ENCODE assay signal across 12 mouse cellular contexts in the genomic region with DNA sequence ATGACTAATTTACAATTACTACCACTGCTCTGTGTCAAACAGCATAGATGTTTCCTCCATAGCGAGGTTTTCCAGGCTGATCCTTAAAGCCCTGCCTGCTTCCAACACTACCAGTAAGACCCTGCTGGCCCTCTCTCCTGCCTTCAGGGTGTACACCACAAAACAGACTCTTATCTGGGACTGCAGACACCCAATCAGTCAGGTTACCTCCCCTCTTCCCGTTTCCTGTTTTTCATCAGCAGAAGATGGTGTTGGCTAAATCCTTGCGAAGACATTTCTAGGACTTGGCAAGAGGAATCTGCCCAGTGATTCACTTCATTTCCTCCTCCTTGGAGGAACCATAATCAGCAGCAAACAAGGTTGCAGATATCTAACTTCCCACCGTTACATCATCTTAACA.
DNase-seq lines count a peak whose midpoint lies in the region; ATAC-seq and TF ChIP-seq lines count a peak whose summit lies in the region.
"Had no signal": no experiment of that assay in that cellular context is flagged by ENCODE, and none has a peak within 500 bp of the region (broad histone marks: within the 10 kb centered on the region; RNA-seq: fewer than 3 reads in every experiment).

No protein-coding gene starts in this region.

- no peaks in the 10 kb centered on the region for H3K36me3 ChIP-seq in heart, embryonic 14.5 days (ENCODE audit: control insufficient read depth, insufficient read depth, low read length)
- no peaks in the 10 kb centered on the region for H3K36me3 ChIP-seq in liver, embryonic 11.5 days (ENCODE audit: control insufficient read depth, insufficient read depth, low read length)
- peaks cover 3% of the 10 kb centered on the region; the same call in 1 of the 2 replicates for H3K36me3 ChIP-seq in stomach, embryonic 14.5 days (ENCODE audit: control insufficient read depth, insufficient read depth, low read length)
- no peaks in the 10 kb centered on the region for H3K36me3 ChIP-seq in midbrain, embryonic 11.5 days (ENCODE audit: control insufficient read depth, insufficient read depth, low read length)
- H3K36me3 ChIP-seq: forebrain, embryonic 12.5 days; neural tube, embryonic 13.5 days had no signal

- no peak for TF ChIP-seq CTCF in left cerebral cortex, adult 2 months (IDR thresholded peaks at IDR 0.05)

- H3K9ac ChIP-seq in heart, embryonic 14.5 days (ENCODE audit: low read length) = no peak overlapping the region
- no peak overlapping the region for H3K9ac ChIP-seq in liver, embryonic 11.5 days (ENCODE audit: low read depth, low read length)
- no peak overlapping the region for H3K9ac ChIP-seq in stomach, embryonic 14.5 days (replicated peaks; ENCODE audit: low read depth, low read length)
- no peak overlapping the region for H3K9ac ChIP-seq in midbrain, embryonic 11.5 days (ENCODE audit: low read length)
- H3K9ac ChIP-seq: forebrain, embryonic 12.5 days; neural tube, embryonic 13.5 days had no signal

- H3K27me3 ChIP-seq in heart, embryonic 14.5 days (ENCODE audit: control insufficient read depth, insufficient read depth, low read length) = no peaks in the 10 kb centered on the region
- H3K27me3 ChIP-seq in liver, embryonic 11.5 days (replicated peaks; ENCODE audit: control insufficient read depth, insufficient read depth, low read length) = no peaks in the 10 kb centered on the region
- no peaks in the 10 kb centered on the region for H3K27me3 ChIP-seq in stomach, embryonic 14.5 days (ENCODE audit: control insufficient read depth, insufficient read depth, low read length)
- H3K27me3 ChIP-seq in midbrain, embryonic 11.5 days (ENCODE audit: control insufficient read depth, insufficient read depth, low read length) = no peaks in the 10 kb centered on the region
- H3K27me3 ChIP-seq: neural tube, embryonic 13.5 days had no signal

- intact Hi-C loops in left cerebral cortex, adult 2 months (cut with DNase I) = no loop called here

- DNase-seq in frontal cortex, adult 2 months (ENCODE audit: extremely low spot score in 1 of 2, low spot score in 1 of 2) = no peak
- no peak for DNase-seq in liver, embryonic 11.5 days (ENCODE audit: low spot score)
- no peak for DNase-seq in left cerebral cortex, adult 2 months (ENCODE audit: extremely low spot score in 1 of 2, low spot score in 2 of 2)
- DNase-seq in spleen, postnatal 14 days (ENCODE audit: low spot score in 2 of 2) = no peak
- DNase-seq in midbrain, embryonic 11.5 days (ENCODE audit: low spot score, missing footprints) = no peak
- DNase-seq: cerebellum, adult 9-11 months had no signal

- H3K9me3 ChIP-seq in heart, embryonic 14.5 days (ENCODE audit: control insufficient read depth, low read length) = no peaks in the 10 kb centered on the region
- H3K9me3 ChIP-seq in liver, embryonic 11.5 days (ENCODE audit: control insufficient read depth, low read length) = no peaks in the 10 kb centered on the region
- H3K9me3 ChIP-seq in stomach, embryonic 14.5 days (ENCODE audit: control insufficient read depth, low read depth, low read length) = no peaks in the 10 kb centered on the region
- H3K9me3 ChIP-seq in midbrain, embryonic 11.5 days (ENCODE audit: control insufficient read depth, low read length) = no peaks in the 10 kb centered on the region
- H3K9me3 ChIP-seq: forebrain, embryonic 12.5 days; neural tube, embryonic 13.5 days had no signal

- H3K4me1 ChIP-seq in heart, embryonic 14.5 days (ENCODE audit: control insufficient read depth in 2 of 2, insufficient read depth in 2 of 2, low read length in 2 of 2) = peaks cover 2 to 16% of the 10 kb centered on the region in 2 experiments; a peak in 3 of 4 replicates
- peaks cover 15% of the 10 kb centered on the region for H3K4me1 ChIP-seq in liver, embryonic 11.5 days (replicated peaks; ENCODE audit: control insufficient read depth, insufficient read depth, low read length)
- H3K4me1 ChIP-seq in stomach, embryonic 14.5 days (ENCODE audit: control insufficient read depth, insufficient read depth, low read length) = no peaks in the 10 kb centered on the region
- no peaks in the 10 kb centered on the region for H3K4me1 ChIP-seq in midbrain, embryonic 11.5 days (ENCODE audit: control insufficient read depth, insufficient read depth, low read length)
- H3K4me1 ChIP-seq: forebrain, embryonic 12.5 days had no signal

- 36% methylated on average over 4 of the region's 4 CpGs for WGBS in heart, embryonic 14.5 days
- 18% methylated on average over 4 of the region's 4 CpGs for WGBS in liver, embryonic 11.5 days
- 69% methylated on average over 4 of the region's 4 CpGs for WGBS in stomach, embryonic 14.5 days
- 82% methylated on average over 4 of the region's 4 CpGs for WGBS in midbrain, embryonic 11.5 days

- H3K4me2 ChIP-seq in heart, embryonic 14.5 days (ENCODE audit: low read length) = no peak overlapping the region
- H3K4me2 ChIP-seq in liver, embryonic 11.5 days = peak overlapping the region; percentile 30
- H3K4me2 ChIP-seq in stomach, embryonic 14.5 days (replicated peaks; ENCODE audit: low read depth, low read length) = no peak overlapping the region
- no peak overlapping the region for H3K4me2 ChIP-seq in midbrain, embryonic 11.5 days
- H3K4me2 ChIP-seq: forebrain, embryonic 12.5 days; neural tube, embryonic 13.5 days had no signal

- H3K4me3 ChIP-seq in heart, embryonic 14.5 days (ENCODE audit: control insufficient read depth in 1 of 2, insufficient read depth in 1 of 2, low read depth in 1 of 2, low read length in 2 of 2) = no peak overlapping the region
- no peak overlapping the region for H3K4me3 ChIP-seq in liver, embryonic 11.5 days (ENCODE audit: low read depth, low read length)
- H3K4me3 ChIP-seq in stomach, embryonic 14.5 days (ENCODE audit: low read depth, low read length) = no peak overlapping the region
- no peak overlapping the region for H3K4me3 ChIP-seq in left cerebral cortex, adult 2 months
- no peak overlapping the region for H3K4me3 ChIP-seq in midbrain, embryonic 11.5 days (ENCODE audit: low read depth, low read length)
- H3K4me3 ChIP-seq: forebrain, embryonic 12.5 days; neural tube, embryonic 13.5 days had no signal

- ATAC-seq in frontal cortex, adult (ENCODE audit: low TSS enrichment) = peak; percentile 14; the same call in 1 of the 2 replicates
- peak; percentile 68; the same call in 1 of the 2 replicates for ATAC-seq in heart, embryonic 14.5 days (ENCODE audit: insufficient number of reproducible peaks, insufficient read depth, low FRiP score, low read depth)
- peak; percentile 80 for ATAC-seq in liver, embryonic 11.5 days (replicated peaks; ENCODE audit: low FRiP score)
- peak; percentile 61; the same call in 1 of the 2 replicates for ATAC-seq in stomach, embryonic 14.5 days (ENCODE audit: insufficient number of reproducible peaks, insufficient read depth, low FRiP score, low read depth)
- no peak for ATAC-seq in midbrain, embryonic 11.5 days (ENCODE audit: low FRiP score)

- peak overlapping the region in 1 of 2 experiments; percentile 29; a peak in 2 of 4 replicates for H3K27ac ChIP-seq in heart, embryonic 14.5 days (replicated peaks in 1 of 2; ENCODE audit: control insufficient read depth in 1 of 2, insufficient read depth in 1 of 2, low read depth in 2 of 2, low read length in 2 of 2)
- no peak overlapping the region for H3K27ac ChIP-seq in liver, embryonic 11.5 days (ENCODE audit: low read depth, low read length)
- no peak overlapping the region for H3K27ac ChIP-seq in stomach, embryonic 14.5 days (ENCODE audit: low read length)
- H3K27ac ChIP-seq in left cerebral cortex, adult 2 months = no peak overlapping the region
- H3K27ac ChIP-seq in midbrain, embryonic 11.5 days (ENCODE audit: low read depth, low read length) = no peak overlapping the region
- H3K27ac ChIP-seq: forebrain, embryonic 12.5 days; macrophage; neural tube, embryonic 13.5 days had no signal
